Mouse (Mus musculus) erythroblast, embryonic 14.5 days (primary cell): ENCODE results near the gene Gpr61.

Experiments used
- GATA1 ChIP-seq: IDR thresholded peaks from 2 replicates; pipeline ENCODE4 v1.6.1; 2012; ENCODE audit warnings: low read length, inconsistent platforms, mixed read lengths
- TAL1 ChIP-seq: IDR thresholded peaks from 3 replicates; pipeline ENCODE4 v1.6.1; 2012; ENCODE audit warnings: low read length, inconsistent platforms, mixed read lengths

GRCm38 (mm10) chr3:108164807-108165206 is 10.1 kb upstream of the Gpr61 start:
- TF ChIP-seq TAL1 (no peak), GATA1 (no peak)
